Mouse (Mus musculus): Measurements from ENCODE around the gene Gpd2. TPM values are rescaled to one million over a fixed set of nuclear protein-coding genes. Genes with fewer than 3 reads are reported as not detected.

Gene Gpd2
- polyA plus RNA-seq, 1 experiment from 2014 or later, result 21.1 TPM

DNA sequence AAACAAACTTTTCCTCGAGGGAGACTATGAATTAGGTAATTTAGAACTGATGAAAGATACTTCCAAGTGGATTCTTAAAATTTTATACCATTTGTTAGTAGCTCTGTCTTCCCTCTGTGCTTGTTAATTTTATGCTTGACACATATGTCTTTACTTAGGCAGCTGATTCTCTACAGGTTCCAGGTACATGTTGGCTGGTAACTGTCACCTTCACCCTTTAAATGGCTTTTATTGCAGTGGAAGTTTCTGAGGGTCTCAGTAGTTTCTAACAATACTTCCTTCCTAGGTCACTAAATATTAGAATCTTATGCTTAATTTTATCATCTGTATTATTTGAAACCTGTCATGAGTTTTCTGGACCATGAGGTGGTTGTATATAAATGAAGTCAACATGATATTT, 105.5 kb downstream of the Gpd2 start:
- WGBS, result 58% methylated on average over 1 of the region's 1 CpGs
- Histone ChIP-seq H3K27me3 (ENCODE audit: control insufficient read depth, insufficient read depth, low read length) (no peaks in the 10 kb centered on the region), H3K36me3 (ENCODE audit: control insufficient read depth, insufficient read depth, low read length) (no peaks in the 10 kb centered on the region), H3K4me2 (ENCODE audit: low read depth, low read length) (no peak overlapping the region), H3K9ac (replicated peaks; ENCODE audit: low read depth, low read length) (no peak overlapping the region), H3K4me1 (ENCODE audit: control insufficient read depth, insufficient read depth, low read length) (no peaks in the 10 kb centered on the region), H3K4me3 (ENCODE audit: low read depth, low read length) (no peak overlapping the region), H3K27ac (ENCODE audit: low read depth, low read length) (no peak overlapping the region), H3K9me3 (ENCODE audit: control insufficient read depth, low read length) (no peaks in the 10 kb centered on the region)
- no peak for ATAC-seq (ENCODE audit: low read depth)

DNA sequence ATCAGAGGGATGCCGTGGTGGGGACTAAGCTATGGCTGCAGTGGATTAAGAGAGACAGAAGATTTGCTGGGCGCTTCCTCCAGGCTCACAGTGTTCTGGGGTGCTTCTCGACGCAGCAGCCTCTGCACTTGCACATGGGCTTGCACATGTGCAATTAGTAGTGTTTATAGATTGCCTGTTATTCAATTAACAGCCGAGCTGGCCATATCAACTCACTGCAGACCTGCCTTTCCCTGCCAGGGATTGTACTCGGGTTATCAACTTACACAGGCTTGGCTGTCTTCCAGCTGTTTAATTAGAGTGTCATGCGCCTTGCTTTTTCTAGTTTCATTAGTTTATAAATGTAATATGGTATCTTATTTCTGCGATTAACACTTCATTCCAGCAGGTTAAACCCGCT, 113.2 kb downstream of the Gpd2 start:
- no peak overlapping the region for H3K4me3 ChIP-seq (ENCODE audit: low read depth, low read length)
- H3K4me2 ChIP-seq (ENCODE audit: low read depth, low read length), result no peak overlapping the region
- H3K27ac ChIP-seq (ENCODE audit: low read depth, low read length), result no peak overlapping the region
- WGBS, result 44% methylated on average over 9 of the region's 9 CpGs
- no peak overlapping the region for H3K9ac ChIP-seq (replicated peaks; ENCODE audit: low read depth, low read length)
- no peaks in the 10 kb centered on the region for H3K9me3 ChIP-seq (ENCODE audit: control insufficient read depth, low read length)
- ATAC-seq (ENCODE audit: low read depth), result peak; percentile 70
- H3K4me1 ChIP-seq (ENCODE audit: control insufficient read depth, insufficient read depth, low read length), result no peaks in the 10 kb centered on the region
- no peaks in the 10 kb centered on the region for H3K27me3 ChIP-seq (ENCODE audit: control insufficient read depth, insufficient read depth, low read length)
- no peaks in the 10 kb centered on the region for H3K36me3 ChIP-seq (ENCODE audit: control insufficient read depth, insufficient read depth, low read length)

DNA sequence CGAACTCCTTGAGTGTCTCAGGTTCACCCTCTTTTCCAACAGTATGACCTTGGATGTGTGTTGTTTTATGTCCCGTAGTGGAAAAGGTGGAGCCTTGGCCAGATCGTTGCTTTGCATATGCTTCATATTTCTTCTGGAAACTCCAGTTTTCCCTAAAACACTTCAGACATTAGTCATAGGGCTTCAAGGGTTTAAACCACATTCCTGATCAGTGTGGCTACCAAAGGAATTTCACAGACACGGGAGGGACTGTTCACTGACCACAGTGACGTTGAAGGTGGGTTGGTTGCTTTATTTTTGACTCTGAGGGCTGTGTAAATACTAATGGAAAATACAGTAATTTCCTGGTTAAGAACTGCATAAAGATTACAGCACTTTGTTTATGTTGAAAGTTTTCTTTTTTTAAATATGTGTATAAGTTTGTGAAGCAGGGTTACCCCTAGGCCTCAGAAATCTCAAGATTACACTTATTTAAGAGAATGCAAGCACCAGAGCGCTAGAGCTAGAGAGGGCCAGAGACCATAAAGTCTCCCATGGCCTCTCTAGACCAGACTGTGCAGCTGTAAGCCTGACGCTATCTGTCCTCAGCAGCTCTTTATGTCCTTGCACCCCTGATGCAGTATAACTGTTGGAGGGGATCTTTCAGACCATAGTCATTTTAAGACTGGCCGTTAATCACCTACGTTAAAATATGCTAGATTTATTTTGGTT, 116.4 kb downstream of the Gpd2 start:
- Histone ChIP-seq H3K36me3 (ENCODE audit: control insufficient read depth, insufficient read depth, low read length) (no peaks in the 10 kb centered on the region), H3K9ac (replicated peaks; ENCODE audit: low read depth, low read length) (no peak overlapping the region), H3K27me3 (ENCODE audit: control insufficient read depth, insufficient read depth, low read length) (no peaks in the 10 kb centered on the region), H3K4me3 (ENCODE audit: low read depth, low read length) (no peak overlapping the region), H3K27ac (ENCODE audit: low read depth, low read length) (no peak overlapping the region), H3K4me2 (ENCODE audit: low read depth, low read length) (no peak overlapping the region), H3K9me3 (ENCODE audit: control insufficient read depth, low read length) (no peaks in the 10 kb centered on the region), H3K4me1 (ENCODE audit: control insufficient read depth, insufficient read depth, low read length) (no peaks in the 10 kb centered on the region)
- no peak for ATAC-seq (ENCODE audit: low read depth)
- WGBS, result 93% methylated on average over 9 of the region's 9 CpGs

DNA sequence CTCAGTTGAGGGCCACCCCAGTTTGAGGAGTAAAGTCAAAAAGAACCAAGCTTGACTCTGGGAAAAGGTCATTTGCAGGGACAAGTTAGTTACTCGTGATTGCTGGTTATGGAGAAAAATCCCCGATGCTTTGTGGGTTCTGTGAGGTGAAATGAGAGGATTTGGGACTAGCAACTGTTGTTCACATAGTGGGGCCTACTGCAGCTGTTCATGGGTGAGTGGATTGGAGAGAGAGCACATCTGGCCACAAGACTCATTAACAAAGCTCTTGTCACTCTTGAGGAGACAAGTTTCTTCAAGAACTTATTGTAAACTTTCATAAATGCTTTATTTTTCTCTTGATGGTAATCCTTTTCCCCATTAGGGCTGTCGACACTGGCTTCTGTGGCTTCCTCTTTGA, 117.4 kb downstream of the Gpd2 start:
- no peaks in the 10 kb centered on the region for H3K9me3 ChIP-seq (ENCODE audit: control insufficient read depth, low read length)
- H3K27me3 ChIP-seq (ENCODE audit: control insufficient read depth, insufficient read depth, low read length), result no peaks in the 10 kb centered on the region
- no peak overlapping the region for H3K27ac ChIP-seq (ENCODE audit: low read depth, low read length)
- no peaks in the 10 kb centered on the region for H3K36me3 ChIP-seq (ENCODE audit: control insufficient read depth, insufficient read depth, low read length)
- H3K9ac ChIP-seq (replicated peaks; ENCODE audit: low read depth, low read length), result no peak overlapping the region
- no peak overlapping the region for H3K4me3 ChIP-seq (ENCODE audit: low read depth, low read length)
- H3K4me2 ChIP-seq (ENCODE audit: low read depth, low read length), result no peak overlapping the region
- no peak for ATAC-seq (ENCODE audit: low read depth)
- 89% methylated on average over 3 of the region's 3 CpGs for WGBS
- no peaks in the 10 kb centered on the region for H3K4me1 ChIP-seq (ENCODE audit: control insufficient read depth, insufficient read depth, low read length)

DNA sequence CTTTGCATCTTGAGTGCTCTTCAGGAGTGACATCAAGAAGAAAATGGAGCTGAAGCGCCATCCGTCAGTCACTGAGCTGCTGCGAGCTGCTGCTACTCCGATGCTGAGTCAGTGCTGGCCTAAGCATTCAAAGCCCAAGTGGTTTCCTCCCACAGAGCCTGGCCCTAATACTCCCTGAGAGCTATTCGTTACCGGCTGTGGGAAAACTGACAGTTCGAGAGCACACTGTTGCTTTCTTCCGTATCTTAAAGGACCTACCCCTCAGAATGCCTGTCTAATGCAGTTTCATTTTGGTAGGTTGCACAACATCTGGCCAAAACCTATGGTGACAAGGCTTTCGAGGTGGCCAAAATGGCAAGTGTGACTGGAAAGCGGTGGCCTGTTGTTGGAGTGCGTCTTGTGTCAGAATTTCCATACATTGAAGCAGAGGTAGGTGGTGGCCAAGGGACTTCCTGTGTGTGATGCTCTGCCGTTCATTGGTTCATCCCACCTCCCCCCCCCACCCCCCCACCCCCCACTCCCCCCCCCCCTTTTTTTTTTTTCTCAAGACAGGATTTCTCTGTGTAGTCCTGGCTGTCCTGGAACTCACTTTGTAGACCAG, 118.9 kb downstream of the Gpd2 start:
- Histone ChIP-seq H3K27ac (ENCODE audit: low read depth, low read length) (no peak overlapping the region), H3K27me3 (ENCODE audit: control insufficient read depth, insufficient read depth, low read length) (no peaks in the 10 kb centered on the region), H3K36me3 (ENCODE audit: control insufficient read depth, insufficient read depth, low read length) (no peaks in the 10 kb centered on the region), H3K9me3 (ENCODE audit: control insufficient read depth, low read length) (no peaks in the 10 kb centered on the region), H3K4me1 (ENCODE audit: control insufficient read depth, insufficient read depth, low read length) (no peaks in the 10 kb centered on the region), H3K4me2 (ENCODE audit: low read depth, low read length) (no peak overlapping the region), H3K9ac (replicated peaks; ENCODE audit: low read depth, low read length) (no peak overlapping the region), H3K4me3 (ENCODE audit: low read depth, low read length) (no peak overlapping the region)
- no peak for ATAC-seq (ENCODE audit: low read depth)
- 85% methylated on average over 12 of the region's 12 CpGs for WGBS

DNA sequence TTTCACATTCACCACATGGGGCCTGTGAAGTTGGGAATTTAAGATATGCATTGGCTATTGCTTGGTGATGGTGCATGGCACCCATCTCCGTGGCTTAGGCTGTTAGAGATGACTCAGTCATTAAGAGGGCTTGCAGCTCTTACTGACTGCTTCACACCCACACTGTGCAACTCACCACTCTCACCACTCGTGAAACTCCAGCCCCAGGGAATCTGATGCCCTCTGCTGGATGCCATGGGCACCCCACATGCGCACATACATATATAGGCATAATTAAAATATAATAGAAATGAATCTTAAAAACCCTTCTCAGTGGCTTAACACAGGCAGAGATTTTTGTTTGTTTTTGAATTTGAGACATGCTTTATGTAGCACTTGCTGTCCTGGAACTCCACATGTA, 125.1 kb downstream of the Gpd2 start:
- 82% methylated on average over 3 of the region's 3 CpGs for WGBS
- no peak overlapping the region for H3K9ac ChIP-seq (replicated peaks; ENCODE audit: low read depth, low read length)
- H3K4me2 ChIP-seq (ENCODE audit: low read depth, low read length), result no peak overlapping the region
- no peak for ATAC-seq (ENCODE audit: low read depth)
- no peaks in the 10 kb centered on the region for H3K9me3 ChIP-seq (ENCODE audit: control insufficient read depth, low read length)
- no peaks in the 10 kb centered on the region for H3K4me1 ChIP-seq (ENCODE audit: control insufficient read depth, insufficient read depth, low read length)
- no peak overlapping the region for H3K4me3 ChIP-seq (ENCODE audit: low read depth, low read length)
- H3K36me3 ChIP-seq (ENCODE audit: control insufficient read depth, insufficient read depth, low read length), result no peaks in the 10 kb centered on the region
- no peak overlapping the region for H3K27ac ChIP-seq (ENCODE audit: low read depth, low read length)
- H3K27me3 ChIP-seq (ENCODE audit: control insufficient read depth, insufficient read depth, low read length), result no peaks in the 10 kb centered on the region

DNA sequence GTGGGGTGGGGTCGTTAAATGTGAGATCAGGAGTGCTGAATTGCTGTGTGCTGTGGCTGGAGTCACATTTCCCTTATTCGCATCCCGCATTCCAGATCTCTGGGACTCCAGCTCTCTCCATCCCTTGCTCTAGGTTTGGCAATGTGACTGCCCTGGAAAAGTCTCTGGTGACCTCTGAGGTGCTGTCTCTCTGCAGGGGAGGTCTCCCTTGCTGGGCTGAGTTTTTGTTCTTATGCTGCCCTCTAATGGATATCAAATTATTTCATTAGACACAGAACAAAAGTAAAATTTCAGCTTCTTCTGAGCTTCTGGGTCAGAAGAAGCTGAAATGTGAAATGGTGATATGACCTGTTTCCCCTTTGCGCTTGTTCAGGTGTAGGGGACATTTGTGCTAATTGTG, 137.2 kb downstream of the Gpd2 start:
- WGBS, result 36% methylated on average over 4 of the region's 4 CpGs
- ATAC-seq (ENCODE audit: low read depth), result no peak
- no peak overlapping the region for H3K4me2 ChIP-seq (ENCODE audit: low read depth, low read length)

DNA sequence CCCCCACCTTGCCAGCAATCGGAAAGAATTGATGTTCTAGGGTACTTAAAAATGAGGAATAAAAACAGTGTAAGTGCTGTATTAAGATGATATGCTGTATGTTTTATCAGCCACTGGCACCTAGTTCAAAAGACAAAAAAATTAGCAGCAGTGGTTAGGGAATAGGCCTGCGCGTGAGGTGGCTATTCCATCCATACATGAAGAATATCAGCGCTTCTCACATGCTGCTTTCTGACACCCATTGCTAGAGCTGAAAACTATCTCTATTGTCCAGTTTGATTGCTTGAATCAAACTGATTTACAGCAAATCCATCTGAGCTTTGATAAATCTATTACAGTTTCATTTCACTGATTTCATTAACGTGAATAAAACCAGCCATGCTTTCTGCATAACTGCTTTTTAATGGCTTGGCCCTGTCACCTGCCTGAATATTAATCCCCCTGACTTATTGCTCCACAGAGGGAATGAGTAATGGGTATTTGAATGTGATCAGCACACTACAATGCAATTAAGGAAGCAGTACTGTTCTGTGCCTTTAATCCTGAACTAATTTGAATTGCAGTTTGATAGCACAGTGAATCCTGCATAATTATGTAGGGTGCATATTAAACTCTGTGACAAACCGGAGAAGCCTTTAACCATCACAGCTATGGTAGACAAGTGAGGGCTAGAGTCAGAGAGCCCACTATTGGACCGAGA, 137.9 kb downstream of the Gpd2 start:
- H3K27ac ChIP-seq (ENCODE audit: low read depth, low read length), result no peak overlapping the region
- no peaks in the 10 kb centered on the region for H3K36me3 ChIP-seq (ENCODE audit: control insufficient read depth, insufficient read depth, low read length)
- no peaks in the 10 kb centered on the region for H3K9me3 ChIP-seq (ENCODE audit: control insufficient read depth, low read length)
- no peak overlapping the region for H3K9ac ChIP-seq (replicated peaks; ENCODE audit: low read depth, low read length)
- no peak overlapping the region for H3K4me3 ChIP-seq (ENCODE audit: low read depth, low read length)
- ATAC-seq (ENCODE audit: low read depth), result peak; percentile 94
- H3K4me1 ChIP-seq (ENCODE audit: control insufficient read depth, insufficient read depth, low read length), result peaks cover 8% of the 10 kb centered on the region; the same call in 1 of the 2 replicates
- 25% methylated on average over 7 of the region's 7 CpGs for WGBS
- H3K4me2 ChIP-seq (ENCODE audit: low read depth, low read length), result no peak overlapping the region
- H3K27me3 ChIP-seq (ENCODE audit: control insufficient read depth, insufficient read depth, low read length), result no peaks in the 10 kb centered on the region

More for the DNA sequence above, 137.2 kb downstream of the Gpd2 start:
- H3K27ac ChIP-seq (ENCODE audit: low read depth, low read length), result no peak overlapping the region
- H3K27me3 ChIP-seq (ENCODE audit: control insufficient read depth, insufficient read depth, low read length), result no peaks in the 10 kb centered on the region
- H3K9me3 ChIP-seq (ENCODE audit: control insufficient read depth, low read length), result no peaks in the 10 kb centered on the region
- no peak overlapping the region for H3K9ac ChIP-seq (replicated peaks; ENCODE audit: low read depth, low read length)
- peaks cover 8% of the 10 kb centered on the region; the same call in 1 of the 2 replicates for H3K4me1 ChIP-seq (ENCODE audit: control insufficient read depth, insufficient read depth, low read length)
- no peaks in the 10 kb centered on the region for H3K36me3 ChIP-seq (ENCODE audit: control insufficient read depth, insufficient read depth, low read length)
- H3K4me3 ChIP-seq (ENCODE audit: low read depth, low read length), result no peak overlapping the region
